Mouse (Mus musculus) ES-CJ7 (cell line): ENCODE measurements around the gene Vsig8.

Experiments used
- DNase-seq: peaks from one replicate; pipeline ENCODE4 v3.0.0; 2011; ENCODE audit warnings: low read depth, low spot score

Gene Vsig8

DNA sequence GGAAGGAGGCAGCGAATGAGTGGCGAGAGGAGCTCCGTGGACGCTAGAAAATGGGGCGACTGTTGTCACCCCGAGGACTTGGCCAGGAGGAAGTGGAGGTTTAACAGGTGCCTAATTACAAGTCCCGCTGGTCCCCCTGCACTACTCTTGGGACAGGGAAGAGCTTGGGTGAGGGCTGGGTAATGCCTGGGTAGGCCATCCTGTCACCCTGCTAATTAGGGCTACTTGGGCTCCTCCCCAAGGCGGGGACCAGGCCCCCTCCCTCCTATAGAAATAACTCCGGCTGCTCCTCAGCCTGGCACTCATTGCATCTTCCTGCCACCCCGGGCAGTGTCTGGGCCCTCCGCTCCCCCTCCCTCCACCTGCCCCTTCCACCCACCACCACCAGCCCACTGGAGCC lies at the start of gene Vsig8:
Gene Vsig8 (plus strand): TSS at position 301 of the 400 bp plus-strand sequence.
- no peak for DNase-seq

DNA sequence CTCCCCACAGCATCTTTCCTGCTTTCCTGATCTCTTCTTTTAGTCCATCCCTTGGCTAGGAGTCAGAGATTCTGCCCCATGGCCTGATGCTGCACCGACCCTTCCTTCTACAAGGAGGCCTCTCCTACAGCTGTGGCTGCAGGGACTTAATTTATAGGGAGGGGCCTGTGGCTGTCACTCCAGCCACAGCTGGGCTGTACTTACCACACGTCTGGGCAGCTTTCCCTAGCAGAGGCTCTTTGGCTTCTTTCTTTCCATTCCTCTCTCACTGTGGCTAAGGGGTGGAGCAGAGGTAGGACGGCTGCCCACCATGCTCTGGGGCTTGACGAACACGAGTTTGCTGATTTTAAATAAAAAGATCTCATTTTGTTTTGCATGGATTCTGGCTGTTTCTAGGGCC lies 48.7 kb upstream of the Vsig8 start:
- DNase-seq, result no peak

DNA sequence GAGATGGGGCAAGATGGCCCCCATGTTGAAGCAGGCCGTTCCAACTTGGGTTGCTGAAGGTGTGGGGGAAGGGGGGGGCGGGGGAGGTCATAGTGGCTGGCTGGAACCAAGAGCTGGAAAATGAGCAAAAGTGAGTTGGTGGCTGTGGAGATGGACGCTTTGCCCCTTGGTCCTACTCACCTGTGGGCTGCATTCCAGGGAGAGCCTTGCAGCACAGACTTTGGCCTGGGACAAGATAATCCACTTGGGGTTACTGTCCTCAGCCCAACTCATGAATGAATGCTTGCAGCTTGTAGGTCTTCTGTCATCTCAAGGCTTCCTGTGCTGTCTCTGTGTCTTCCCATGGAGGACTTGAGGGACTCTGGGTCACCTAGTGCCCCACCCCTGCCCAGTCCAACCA lies 48.0 kb upstream of the Vsig8 start:
- no peak for DNase-seq

DNA sequence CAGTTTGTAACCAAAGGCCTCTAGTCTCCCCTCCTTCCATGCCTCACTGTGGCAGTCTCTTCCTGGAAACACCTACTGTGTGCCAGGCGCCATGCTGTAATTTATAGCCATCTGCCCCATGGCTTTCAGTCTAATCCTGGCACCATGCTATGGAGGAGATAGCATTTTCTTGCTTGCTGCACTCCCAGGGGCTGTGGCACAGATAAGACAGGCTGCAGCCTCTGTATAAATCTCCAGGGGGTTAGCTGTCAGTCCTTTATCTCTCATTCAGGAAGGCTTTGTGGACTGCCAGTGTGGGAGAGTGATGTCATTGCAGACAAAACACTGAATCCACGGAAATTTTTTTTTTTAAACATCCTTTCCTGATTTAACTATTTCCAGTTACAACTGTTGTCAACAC lies 47.6 kb upstream of the Vsig8 start:
- no peak for DNase-seq

DNA sequence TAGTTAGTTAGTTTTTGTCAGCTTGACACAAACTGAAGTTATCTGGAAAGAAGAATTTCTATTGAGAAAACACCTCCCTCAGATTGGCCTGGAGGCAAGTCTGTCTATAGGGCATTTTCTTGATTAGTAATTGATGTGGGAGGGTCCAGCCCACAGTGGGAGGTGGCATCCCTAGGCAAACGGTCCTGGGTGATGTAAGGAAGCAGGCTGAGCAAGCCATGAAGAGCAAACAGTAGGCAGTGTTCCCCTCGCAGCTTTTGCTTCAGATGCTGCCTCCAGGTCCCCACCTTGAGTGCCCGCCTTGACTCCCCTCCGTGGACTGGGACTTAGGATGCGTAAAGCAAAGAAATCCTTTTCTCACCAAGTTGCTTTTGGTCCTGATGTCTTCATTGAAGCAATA lies 46.5 kb upstream of the Vsig8 start:
- DNase-seq, result no peak

DNA sequence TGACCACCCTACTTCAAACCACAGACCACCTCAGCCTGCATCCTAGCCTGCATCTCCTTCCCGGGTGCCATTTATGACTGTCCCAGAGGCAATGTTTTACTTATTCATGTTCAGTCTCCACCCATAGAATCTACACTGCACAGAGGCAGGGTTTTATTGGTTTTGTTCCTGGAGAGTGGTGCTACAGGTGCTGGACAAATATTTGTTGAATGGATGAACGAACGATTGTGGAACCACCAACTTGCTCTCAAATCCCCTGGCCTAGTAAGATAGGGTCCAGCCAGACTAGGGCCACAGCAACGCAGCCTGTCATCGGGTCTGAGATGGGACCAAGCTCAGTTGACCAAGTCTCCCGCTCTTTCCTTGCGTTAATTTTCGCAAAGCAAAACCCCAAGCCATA lies 45.8 kb upstream of the Vsig8 start:
- no peak for DNase-seq

DNA sequence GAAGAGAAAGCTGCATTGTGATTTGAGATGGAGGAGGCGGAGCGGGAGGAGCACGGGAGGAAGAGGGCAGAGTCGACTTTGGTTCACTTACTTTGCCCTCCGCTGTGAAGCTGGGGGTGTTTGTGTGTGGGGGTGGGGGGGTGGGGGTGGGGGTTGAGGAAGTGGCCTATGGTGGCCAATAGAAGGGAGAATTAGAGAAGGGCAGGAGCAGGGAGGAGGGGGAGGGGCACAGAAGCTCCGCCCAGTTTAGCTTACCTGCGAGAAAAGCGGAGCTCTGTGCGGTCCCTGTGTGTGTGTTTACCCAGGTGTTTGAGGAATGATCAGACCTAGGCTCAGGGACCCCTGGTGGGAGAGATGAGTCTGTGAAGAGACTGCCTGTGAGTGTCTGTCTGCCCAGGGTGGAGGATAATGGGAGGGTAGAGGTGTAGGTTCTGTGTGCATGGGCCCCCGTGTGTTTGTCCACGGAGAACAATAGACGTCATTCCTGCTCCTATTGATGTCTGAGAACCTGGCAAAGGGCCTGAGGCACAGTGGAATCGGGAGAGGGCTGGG lies 45.2 kb upstream of the Vsig8 start:
- peak; percentile 86 for DNase-seq

DNA sequence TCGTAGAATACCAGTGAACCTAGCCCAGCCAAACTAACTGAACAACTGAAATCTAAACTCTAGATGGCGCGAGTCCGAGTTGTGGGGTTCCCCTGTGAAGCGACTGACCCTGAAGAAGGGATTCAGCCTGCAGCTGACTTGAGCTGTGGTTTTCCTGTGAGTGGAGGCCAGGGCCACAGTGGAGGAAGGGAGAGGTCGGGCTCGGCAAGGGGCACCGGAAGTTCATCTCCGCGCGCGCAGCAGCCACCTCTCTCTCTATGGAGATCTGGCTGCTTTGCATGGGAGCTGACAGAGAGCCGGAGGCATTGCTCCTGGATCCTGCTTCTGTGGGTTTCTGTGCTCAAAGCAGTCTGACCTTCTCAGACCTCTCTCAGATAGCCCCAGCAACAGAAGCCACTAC lies 42.8 kb upstream of the Vsig8 start:
- peak; percentile 70 for DNase-seq

DNA sequence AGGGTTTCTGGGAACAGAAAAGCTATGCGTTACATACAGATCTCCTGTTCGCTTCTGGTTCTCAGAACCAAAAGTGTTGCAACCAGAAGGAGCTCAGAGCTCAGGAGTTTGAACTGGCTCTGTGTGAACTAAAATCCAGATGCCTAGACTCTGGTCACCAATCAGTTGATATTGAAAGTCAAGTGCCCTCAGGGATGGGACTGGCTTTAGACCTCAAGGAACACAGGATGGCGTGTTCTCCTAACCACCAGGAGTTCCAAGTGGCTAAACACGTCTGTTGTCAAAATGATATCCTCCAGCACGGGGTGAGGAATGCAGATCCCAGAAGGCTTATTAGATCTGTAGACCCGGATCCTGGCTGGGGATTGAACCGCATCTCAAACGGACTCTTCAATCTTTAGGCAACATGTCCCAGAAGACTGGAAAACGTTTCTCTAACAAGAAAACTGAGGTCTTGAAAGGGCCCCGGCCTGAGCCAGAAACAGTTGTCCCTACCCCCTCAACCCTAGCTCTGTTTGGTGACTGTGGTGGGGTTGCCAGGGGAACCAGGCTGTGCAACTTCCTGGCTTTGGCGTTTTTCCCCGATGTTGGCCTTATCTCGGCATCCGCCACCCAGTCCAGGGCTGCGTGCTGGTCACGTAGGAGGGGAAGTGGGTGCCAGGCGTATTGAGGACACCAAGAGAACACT lies 42.1 kb upstream of the Vsig8 start:
- DNase-seq, result no peak

DNA sequence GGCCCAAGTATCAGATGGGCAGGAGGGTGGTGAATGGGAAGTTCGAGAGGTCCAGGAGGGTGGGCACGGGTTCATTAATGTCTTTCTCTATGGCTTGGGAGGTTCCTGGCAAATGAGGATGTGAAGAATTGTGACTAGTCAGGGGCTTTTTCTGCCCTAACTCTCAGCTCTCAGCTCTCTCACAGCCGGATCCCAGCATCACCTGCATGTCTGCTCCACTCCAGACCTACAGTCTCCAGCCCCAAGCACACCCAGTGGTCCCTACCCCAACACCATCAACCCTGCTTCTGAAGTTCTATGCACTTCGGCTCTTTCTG lies 41.6 kb upstream of the Vsig8 start:
- no peak for DNase-seq

DNA sequence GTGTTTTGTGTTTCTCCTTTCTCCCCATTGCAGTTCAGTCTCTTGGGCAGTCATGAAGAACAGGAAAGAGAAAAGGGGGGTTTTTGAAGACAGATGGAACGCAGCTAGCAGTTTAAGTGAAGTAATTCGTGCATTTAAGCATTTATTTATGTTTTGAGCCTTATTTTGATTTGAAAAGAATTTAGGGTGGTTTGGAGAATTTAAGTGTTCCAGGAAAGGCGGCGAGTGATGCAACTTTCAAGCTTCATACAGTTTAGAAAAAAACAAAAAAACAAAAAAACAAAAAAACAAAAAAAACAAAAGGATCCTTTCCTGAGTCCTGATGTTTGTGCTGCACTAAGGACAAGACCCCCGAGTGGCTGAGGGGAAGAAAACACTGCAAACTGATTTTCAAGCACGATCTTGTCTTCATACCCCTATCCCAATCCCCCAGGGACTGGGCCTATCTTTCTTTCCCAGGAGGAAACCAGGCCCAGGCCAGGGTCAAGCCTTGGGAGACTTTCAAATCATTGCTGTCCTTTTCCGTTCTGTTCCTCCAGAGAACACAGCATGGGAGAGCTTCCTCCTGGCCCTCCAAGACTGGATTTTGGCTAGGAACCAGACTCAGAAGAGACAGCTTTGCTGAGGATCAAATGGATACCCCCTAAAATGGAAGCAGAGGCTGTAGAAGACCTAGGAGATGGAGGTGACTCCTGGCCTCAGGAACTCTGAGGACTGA lies 41.0 kb upstream of the Vsig8 start:
- no peak for DNase-seq

DNA sequence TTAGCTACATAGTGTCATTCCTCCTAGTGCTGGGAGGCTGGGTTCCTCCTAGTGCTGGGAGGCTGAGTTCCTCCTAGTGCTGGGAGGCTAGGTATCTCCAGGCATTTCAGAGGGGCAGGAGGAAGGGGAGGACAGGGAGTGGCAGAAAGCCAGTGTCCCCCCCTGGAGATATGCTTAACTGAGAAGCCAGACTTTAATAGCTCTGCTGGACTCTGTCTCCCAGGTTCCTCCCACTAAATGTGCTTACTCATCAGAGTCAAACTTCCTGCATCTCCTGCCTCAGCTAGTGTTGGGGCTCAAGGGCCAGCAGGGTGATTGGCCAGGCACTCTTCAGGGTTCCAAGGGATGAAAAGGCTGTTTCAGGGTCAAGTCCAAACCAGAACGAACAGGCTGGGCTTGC lies 40.3 kb upstream of the Vsig8 start:
- DNase-seq, result peak; percentile 78

DNA sequence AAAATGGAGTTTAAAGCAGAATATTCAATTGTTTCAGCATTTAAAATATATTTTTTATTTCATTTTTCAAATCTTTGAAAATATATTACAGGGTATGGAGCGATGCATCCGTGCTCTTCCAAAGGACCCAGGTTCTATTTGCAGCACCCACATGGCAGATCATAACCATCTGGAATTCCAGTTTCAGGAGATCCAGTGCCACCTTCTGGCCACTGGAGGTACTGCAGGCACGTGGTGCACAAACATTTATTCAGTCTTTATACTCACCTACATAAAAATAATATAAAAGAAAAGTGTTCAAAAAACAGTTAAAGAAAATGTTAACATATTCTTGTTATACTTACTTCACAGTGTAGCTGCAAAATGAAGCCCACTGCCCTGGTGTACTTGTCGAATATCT lies 37.7 kb upstream of the Vsig8 start:
- peak; percentile 72 for DNase-seq

DNA sequence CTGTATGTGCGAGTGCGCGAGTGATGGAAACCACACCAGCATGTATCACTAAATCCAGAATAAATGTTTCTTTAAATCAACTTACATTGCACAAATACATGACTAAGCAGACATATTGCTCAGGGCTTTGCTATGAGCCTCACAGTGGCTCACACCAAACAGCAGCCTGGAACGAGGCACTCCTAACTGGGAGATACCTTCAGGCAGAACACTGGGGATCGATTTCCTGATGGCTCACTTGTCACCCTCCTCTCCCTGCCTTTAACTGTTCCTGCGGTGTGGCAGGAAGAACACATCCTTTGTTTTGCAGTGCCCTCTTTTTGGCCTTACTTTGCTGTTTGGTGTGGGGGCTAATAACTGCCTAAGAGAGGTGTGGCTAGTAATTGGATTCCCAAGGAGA lies 36.1 kb upstream of the Vsig8 start:
- peak; percentile 38 for DNase-seq

DNA sequence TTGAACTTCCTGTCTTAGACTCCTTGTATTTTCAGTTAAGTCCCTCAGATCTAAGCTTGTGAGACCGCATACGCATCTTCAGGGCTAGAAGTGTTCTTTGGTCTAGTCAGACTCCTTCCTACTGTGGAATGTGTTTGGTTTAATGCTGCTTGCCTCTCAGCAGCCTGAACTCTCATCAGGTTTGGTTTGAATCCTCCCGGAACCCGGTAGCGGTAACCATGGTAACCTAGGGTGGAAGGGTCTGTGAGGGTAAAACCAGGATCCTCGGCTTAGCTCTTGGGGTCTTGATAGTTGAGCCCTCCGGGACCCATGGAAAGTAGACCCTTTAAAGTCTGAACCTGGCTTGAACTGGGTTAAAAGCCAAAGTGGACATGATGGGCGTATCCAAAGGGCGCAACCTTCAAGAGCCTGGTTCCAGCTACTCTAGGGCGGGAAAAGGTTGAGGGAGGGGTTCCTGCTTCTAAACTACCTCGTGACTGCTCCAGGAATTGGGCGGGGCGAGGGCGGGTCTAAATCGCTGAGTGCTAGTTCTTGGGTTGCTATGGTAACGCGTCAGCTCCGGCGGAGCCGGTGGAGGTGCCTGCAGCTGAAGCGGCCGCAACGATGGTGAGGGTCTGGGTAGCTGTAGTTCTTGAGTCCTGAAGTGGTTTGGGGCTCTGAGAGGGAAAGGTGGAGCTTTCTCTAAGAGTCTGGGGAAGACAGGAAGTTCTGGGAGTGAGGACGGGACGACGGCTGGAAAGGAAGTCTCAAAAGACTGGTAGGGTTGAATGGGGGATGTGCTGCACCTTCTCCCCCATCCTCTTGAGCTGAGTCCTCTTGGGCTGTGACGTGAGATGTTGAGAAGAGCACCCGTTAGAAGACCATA lies 34.9 kb upstream of the Vsig8 start, which contains the start of gene Cfap45:
Gene Cfap45 (plus strand): TSS at position 226 of the 865 bp plus-strand sequence.
- peak; percentile 99 for DNase-seq

DNA sequence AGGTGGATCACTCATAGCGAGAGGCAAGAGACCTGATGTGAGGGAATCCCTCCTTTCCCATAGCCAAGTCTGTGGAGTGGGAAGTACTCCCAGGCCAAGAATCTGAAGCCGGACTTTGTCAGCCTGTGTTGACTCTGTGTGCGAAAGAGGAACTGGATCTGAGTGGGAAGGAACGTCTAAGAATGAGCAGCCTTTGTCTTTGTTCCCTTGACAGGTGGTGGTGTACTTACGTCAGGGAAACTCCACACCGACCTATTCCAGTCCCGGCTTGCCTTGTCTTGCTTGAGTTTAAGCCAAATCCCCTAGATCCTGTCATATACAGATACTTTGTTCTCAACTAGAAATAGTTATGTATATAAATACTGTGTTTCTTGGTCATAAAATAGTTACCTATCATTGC lies 33.2 kb upstream of the Vsig8 start:
- no peak for DNase-seq

DNA sequence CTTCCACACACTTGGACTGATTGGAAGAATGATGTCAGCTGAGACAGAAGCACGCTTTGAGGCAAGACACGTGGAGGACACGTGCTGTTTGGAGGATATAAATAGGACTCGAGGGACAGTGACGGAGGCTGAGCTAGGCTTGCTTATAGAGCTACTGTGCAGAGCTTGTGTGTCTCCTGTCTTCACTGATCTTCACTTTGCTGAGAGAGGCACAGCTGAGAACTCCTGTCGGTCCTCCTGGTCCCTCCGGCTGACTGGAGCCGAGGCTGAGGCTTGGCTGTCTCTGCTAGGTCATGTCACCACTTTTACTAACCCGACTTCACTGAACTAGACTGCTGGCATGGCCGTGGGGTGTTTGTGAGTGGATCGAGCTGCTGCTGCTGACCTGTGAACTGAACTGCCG lies 32.0 kb upstream of the Vsig8 start:
- DNase-seq, result no peak

DNA sequence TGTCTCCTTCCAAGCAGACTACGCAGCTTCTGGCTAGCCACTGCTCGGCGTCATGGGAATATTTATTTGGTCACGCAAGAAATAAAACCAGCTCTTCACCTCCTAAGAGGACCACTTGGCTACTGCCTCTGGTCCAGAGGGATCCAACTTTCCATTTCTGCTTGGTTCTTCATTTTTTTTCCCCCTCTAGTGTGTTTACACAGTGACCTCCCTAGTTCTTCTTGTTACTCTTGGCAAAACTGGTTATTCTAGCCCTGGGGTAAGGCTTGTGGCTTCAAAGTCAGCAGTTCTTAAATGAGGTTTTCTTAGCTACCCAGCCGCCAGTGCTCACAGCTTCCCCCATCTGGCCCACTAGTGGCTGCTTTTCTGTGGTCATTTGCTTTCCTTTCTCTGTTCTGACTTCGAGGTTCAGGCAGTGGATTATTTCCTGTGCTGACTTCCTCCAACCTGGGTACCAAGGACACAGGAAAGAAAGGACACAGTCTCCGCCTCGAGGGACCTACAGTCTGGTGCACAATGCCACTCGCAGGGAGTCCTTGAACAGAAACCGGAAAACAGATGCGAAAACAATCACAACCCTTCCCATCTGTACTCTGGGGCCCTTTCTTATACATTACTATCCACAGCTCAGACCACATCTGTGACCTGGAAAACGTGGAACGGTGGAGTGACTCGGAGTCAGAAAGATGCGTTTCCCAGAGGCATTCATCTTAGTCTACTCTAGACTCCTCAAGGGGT lies 30.5 kb upstream of the Vsig8 start:
- peak; percentile 82 for DNase-seq

DNA sequence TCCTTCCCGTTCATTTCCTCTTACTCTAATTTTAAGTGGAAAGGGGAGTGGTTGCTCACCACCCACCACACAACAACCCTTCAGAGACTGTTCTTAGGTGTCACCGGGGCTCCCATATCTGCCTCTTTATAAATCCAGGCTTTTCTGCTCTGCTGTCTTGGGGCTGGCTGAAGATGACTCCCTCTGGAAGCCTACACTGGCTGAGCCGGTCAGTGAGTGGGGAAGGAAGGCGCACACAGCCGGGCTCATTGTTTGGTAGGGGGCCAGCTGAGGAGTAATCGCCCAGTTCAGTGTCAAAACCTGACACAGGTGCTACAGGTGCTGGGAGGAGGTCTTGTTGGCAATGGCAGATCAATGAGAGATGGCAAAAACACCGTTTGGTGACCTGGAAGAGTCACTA lies 29.8 kb upstream of the Vsig8 start:
- DNase-seq, result no peak

DNA sequence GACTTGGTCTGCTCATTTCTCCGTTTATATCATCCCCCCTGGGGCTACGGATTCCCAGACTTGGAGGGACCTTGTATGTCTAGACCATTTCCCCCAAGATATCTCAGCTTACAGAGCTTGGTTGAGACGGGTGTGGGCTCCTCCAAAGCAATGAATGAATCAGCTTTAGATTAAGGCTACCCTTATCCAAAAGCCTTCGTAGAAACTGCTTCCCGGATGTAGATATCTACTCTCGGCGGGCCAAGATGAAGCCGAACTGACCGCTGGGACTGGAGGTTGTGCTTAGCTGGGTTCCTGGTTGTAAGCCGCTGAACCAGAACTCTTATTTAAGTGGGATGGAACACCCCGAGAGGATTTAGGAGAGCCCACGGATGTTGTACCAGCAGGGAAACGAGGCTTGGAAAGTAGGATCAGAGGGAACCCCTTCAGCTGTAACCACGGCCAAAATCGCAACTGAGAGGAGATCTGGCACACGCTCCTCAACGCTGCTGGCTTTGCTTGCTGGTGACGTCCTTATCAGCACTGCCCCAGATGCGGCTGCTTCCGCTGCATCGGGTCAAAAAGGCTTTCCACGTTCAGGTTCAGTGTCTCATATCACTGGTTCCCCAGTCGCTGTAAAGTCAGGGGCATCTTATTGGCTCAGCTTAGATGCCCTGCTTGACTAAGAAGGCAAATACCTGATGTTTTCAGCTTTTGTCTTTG lies 29.2 kb upstream of the Vsig8 start:
- DNase-seq, result no peak

DNA sequence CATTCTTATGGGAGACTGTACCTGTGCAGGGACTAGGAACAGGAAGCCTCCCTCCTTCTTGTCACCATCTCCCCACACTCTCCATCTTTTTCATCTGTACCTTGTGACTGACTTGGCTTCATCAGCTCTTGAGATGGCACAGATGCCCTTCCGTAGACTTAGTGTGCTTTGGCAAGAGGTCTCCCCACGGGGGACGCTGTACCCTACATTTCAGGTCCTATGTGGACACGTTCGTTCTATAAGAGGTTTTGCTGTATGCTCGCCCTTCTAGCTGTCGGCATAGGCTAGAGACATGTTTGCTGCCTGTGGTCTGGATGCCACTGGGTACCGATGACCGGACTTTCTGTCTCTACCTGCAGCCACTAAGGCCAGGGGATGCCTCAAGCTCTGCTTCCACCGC lies 28.3 kb upstream of the Vsig8 start:
- DNase-seq, result no peak
